Mouse (Mus musculus) MN1 (cell line): Measurements from ENCODE around the gene Bcas3.
"Not testable (repeated sequence)": the region's sequence is repeated elsewhere in the genome, so short reads cannot be mapped to it uniquely, and the experiment has no call there.

Experiments
- DNase-seq: peaks from one replicate; pipeline ENCODE4 v3.0.0-alpha.2; 2016; ENCODE audit warnings: low spot score

Bcas3 gene

DNA sequence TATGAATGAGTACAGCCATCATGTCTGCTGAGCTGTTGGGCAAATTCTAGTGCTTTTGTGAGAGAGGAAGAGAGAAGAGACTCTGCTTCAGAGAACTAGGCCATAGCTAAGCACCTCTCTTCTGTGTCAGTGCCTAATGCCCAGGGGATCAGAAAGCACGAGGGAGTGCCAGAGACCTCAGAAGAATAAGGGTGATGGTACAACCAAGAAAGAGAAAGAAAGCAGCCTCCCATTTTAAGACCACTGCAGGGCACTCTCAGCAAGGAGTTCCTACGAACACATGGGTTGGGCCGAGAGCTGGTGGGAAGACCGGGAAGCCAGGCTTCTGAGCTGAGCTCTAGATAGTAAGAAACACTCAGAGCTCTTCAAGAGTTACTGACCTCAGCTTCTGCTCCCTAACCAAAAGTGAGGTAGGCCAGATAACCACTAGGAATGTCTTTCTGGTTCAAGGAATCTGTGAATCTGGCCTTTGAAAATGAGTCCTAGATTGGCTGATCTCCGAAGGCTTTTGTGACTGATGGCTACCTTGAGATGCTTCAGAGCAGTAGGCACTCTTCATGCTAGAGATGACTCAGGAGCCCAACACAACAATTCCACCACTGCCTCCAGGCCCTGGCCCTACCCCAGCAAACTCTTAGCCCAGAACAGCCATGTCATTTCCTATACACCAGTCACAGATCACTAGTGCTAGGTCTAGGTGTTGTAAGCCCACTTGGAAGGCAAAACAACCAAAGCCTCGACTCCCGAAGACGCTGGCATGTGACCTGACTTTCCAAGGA lies 359.2 kb downstream of the Bcas3 start:
- DNase-seq: no peak

DNA sequence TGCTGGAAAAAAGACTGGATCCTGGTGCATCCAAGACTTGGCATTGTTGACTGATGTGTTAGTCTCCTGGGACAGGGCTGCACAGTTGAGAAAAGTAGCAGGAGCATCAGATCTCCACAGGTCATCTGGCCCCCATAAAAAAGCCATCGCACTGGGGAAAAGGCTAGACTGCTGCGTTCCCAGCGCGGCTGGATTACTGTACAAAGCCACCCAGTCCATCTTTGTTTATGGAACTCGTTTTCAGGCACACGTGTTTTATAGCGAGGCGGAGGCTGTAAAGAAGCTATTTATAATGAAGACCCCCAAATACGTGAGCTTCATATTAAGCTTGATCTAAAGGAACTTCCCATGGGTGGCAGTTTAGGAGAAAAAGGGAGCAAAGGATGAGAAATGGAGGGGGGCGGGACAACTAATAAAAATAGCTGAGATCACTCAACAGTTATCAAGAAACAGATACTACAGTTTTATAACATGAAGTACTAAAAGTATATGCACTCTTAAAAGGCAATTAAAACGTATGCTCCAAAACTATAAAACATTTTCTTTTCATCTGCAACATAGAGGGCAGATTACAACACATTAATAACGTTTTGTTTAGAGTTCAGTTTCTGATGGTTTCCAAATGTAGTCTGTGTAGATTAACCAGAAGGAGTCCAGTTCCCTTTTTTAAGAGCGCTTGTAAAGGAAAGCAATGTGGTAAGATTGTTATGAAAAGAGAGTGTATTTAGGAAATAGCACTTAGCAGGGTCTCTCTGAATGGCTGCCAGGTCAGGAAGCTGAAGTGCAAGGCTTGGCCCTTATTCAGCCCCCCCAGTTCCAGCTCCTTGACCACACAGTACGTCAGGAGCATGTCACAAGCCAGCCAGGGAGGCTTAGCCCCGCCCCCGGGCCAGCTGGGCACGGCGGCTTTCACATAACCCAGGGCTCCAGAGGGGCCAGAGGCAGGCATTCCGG lies 360.2 kb downstream of the Bcas3 start:
- DNase-seq: peak; percentile 31

DNA sequence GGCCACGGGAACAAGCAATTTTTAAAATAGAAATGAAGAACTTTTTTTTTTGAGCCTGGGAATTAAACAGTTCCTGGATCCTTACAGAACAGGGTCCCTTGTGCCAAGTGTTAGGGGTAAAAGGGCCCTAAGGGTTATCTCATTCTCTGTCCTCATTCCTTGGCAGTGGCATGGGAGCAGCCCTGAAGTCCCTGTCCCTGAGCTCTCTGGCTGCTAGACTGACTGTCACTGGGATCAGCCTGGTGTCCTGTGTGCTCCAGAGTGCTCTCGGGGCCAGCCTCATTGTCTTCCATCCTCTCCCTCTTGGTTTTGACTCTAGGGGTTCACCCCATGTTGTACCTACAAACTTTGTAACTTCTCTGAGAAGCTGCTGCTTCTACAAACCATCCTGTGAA lies 360.8 kb downstream of the Bcas3 start:
- no peak for DNase-seq

DNA sequence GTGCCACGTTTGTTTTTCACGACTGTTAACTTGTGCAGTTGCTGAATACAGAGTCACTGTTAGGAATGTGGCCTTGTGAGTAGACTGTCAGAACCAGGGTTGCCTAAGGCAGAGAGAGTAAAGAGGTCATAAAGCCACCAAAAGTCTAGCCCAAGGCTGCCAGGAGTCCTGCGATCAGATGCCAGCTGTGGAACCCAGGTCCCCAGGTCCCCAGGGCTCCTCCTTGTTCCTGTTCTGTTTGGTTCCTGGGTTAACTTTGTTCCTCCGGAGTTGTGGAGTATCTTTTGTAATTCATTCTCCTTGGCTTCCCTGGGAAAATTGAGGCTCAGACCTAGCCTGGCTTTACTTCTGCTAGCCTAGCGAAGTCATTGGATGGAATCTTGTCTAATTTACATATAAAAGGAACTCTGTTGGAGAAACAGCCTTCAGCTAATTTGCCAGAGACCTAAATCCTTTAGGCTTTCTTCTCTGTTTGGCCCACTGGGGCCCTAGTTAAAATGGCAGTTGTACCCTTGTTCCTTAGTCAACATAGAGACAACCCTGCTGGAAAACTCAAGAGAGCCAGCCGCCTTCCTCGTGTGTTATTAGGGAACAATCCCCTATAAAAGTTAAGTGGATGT lies 361.5 kb downstream of the Bcas3 start:
- DNase-seq: no peak

DNA sequence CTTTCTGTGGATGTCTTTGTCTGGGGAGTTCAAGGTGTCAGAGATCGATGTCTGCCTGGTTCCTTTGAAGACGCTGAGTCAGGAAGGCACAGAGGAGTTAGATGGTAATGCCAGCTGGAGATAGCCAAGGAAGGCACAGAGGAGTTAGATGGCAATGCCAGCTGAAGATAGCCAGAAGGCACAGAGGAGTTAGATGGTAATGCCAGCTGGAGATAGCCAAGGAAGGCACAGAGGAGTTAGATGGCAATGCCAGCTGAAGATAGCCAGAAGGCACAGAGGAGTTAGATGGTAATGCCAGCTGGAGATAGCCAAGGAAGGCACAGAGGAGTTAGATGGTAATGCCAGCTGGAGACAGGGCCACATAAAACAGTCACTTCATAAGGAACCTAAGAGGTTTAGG lies 363.8 kb downstream of the Bcas3 start:
- DNase-seq: not testable (repeated sequence)

DNA sequence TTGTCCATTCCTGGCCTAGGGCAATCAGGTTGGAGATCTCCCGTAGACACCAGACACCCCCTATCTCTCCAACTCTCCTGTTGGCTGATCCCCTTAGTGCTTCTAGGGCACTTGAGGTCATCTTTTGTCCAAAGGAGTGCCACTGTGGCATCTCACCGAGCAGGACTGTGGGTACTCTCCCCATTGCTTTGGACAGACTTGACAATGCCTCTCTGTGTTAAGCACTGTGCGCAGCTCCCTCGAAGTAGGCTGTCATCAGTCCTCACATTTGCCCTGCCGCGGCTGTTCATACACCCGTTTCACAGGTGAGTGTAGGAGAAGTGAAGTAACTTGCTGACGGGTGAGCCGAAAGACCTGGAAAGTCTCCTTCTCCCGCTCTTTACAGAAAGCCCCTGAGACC lies 366.1 kb downstream of the Bcas3 start:
- DNase-seq: no peak

DNA sequence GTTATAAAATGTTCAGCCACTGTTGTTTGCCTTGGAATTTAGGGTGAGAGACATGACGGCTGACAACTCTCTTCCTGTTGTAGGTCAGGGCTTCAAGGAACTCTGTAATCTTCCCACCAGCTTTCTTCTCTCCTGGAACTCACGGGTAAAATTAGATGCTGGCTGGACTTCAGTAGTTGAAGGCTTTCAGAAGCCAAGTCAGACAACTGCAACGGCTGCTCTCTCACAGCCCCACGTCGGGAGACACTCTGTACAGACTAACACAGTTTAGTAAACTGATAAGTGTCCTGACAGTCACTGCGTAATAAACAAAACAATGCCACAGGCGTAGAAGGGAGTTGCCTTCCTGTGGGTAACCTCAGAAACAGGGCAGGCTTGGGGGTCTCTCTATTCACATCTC lies 366.8 kb downstream of the Bcas3 start:
- DNase-seq: peak; percentile 15

DNA sequence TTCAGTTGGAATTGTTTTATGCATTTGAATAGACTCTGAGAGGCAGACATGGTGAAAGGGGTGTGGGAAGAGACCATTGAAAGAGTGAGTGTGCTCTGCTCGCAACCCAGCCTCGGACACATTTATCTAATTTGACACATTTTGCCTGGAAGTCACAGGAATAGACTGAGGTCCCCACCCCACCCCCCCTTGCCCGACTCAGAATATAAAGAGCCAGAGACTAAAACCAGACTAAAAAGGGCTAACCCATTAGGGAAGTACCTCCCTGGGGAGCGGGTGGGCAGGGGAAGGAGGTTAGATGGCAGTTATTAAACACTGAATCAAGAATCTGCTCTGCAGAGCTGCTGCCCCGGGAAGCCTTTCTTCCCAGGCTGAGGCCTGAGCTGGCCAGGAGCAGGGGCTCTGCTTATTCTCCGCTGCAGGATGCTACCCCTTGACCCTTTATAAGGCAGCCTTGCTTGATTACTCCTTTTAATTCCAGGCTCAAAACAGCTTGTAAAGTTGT lies 367.4 kb downstream of the Bcas3 start:
- DNase-seq: peak; percentile 78

DNA sequence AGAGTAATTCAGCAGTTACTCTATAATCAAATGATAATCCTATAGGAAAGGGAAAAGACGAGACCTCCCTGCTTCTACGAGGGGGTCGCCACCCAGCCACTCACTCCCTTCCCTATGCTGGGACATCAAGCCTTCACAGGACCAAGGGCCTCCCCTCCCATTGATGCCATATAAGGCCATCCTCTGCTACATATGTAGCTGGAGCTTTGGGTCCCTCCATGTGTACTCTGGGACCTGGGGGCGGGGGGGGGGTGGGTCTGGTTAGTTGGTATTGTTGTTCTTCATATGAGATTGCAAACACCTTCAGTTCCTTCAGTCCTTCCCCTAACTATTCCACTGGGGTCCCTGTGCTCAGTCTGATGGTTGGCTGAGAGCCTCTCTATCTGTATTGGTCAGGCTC lies 369.0 kb downstream of the Bcas3 start:
- no peak for DNase-seq

DNA sequence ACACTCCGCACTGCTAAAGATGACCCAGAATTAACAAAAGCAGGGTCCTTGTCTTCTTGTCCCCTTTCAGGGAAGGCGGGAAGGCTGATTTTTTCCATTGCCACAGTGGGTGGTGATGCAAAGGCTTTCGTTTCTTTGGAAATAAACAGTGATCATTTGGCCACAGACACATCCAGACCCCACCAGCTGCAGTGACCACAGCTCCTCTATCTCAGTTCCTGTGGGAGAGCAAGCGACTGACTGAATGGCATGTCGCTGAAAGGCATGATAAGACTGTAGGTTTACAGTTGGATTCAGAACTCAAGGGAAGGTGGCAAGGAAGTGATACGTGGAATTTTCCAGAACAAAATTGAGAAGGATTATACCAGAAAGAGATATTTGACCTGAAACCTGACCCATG lies 371.2 kb downstream of the Bcas3 start:
- DNase-seq: no peak

DNA sequence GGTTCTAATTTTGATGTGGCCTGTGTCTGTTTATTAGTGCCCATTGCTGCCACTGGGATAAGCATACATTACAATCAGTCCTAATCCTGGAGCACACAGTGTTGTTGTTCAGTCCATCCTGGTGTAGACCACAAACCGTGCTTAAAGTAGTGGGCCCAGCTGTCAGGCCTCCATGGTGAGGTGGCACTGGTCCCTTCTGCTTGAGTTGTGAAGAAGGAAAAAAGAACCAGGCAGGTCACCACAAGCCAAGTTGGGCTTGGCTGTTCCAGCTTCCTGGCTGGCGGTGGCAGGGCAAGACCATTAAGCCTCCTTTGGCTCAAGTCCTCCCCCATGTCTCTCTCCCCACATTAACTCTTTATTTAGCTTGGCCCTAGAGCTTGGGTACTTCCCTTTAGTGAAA lies 376.8 kb downstream of the Bcas3 start:
- DNase-seq: no peak

DNA sequence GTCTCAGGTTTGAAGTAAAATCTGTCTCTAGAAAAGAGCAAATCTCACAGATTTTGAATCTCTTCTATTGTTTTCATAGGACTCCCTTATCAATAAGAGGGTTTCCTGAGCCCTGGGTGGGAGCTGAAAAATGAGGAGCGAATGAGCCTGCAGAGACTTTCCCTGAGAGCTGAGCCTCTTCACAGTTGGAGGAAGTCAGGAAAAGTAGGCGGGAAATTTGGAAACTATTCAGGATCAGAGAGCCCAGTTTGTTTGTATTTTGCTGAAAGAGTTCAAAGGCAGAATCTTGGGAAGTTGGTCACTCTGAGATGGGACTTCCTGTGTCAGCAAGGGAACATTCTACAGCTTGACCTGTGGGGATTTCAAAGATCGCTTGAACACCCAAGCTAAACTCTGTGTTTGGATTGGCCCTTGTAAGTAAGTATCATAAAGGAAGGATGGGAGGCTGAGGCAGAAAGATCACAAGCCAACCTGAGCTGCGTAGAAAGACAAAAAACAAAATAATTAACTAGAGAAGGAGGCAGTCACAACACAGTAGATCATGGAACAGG lies 379.6 kb downstream of the Bcas3 start:
- DNase-seq: no peak

DNA sequence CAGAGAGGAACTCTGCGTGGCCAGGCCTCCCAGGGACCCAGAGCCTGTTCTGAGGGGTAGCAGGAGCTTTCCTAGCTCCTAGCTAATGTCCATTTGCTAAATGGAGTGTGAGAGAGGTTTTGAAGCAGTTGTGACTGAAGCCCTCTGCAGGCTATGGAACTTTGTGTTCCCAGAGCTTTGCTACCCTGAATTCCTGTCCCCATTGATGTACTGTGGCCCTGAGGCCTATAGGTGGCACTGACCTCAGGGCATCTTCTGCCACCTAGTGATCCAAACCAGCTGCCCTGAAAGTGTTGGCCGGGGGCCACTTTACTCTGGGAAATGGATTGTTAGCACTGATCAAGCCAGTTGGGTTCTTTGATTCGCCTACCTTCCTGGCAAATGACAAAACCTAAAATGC lies 380.6 kb downstream of the Bcas3 start:
- peak; percentile 41 for DNase-seq

DNA sequence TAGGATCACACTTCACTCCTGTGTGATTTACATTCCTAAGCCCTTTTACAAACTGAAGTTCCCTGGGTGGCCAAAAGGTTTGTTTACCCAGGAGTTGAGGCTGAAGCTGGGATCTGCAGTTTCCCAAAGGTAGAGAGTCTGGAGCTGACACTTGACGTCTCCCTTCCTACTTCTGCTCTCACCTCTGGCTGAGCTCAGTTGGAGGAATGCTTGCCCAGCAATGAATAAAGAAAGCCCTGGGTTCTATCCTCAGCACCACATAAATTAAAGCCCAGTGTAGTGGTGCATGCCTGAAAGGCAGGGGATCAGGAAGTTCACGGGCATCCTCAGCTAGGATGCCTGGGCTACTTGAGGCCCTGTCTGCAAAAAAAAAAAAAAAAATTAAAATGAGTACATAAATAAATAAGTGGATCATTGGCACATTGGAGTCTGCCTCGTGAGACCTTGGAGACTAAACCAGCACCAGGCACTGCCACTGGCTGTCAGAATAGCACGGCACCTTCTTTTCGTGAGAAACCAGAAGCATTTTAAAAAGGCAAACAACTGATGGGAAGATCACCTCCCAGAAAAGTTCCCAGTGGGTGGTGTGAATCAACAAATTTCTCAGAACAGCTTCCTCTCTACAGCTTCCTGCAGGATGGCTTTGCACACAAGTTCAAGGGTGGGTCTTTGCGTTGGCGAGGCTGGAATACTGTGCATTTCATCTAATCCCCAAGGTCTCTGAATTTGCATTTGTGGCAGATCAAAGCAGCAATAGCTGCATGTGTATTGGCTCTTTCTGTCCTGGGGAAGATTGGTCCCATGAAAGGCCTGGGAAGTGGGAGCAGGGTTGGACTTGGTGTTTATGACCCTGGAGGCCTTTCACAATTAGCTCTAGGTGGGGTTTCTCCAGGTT lies 381.6 kb downstream of the Bcas3 start:
- no peak for DNase-seq

DNA sequence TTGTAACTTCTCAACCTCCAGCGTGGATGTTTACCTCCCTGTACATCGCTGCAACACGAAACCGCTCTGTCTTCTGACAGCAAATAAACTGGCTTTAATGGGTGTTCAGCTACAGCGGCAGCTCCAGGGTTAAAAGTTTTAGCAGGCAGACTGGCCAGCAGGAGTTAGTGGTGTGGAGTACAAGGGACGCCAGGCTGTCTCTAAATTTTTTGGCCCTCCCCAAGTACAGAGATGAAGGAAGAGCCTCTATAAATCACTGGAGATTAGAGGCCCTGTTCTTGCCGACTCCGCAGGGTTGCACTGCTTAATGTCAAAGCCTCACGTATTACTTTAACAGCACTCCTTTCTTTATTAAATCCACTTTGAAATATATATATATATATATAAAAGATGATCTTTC lies 384.3 kb downstream of the Bcas3 start:
- DNase-seq: peak; percentile 26

DNA sequence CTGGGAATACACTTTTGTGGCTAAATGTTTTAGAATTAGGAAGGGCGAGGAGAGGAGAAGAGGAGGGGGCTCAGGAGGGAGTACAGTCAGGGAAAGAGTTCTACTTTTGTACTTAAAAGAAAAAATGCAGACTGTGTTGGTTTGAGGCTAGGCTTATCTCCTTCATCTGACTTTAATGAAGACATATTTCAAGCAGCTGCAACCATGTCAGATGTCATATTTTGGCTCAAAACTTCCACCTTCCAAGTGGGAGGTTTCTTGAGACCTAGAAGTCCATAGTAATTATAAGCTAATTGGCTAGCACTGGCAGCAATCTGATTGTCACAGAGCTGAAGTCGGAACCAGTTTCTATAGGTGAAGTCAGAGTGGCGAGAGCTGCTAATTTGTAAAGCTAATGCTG lies 384.9 kb downstream of the Bcas3 start:
- DNase-seq: peak; percentile 30

DNA sequence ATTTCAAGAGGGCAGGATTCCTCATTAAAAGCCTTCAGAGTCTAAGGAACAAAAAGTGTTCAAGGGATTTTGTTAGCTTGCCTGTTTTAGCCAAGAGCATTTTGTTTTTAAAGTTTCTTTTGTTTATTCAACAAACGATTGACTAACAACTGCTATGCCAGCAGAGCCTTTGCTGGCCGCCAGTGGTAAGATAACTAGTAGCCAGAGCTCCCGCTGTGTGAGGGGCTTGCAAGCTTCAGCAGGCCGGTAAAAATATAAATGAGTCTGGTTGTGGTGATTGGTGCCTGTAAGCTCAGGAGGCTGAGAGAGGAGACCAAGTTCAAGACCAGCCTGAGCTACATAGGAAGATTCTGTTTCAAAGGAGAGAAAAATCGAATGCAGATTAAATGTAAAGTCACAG lies 385.6 kb downstream of the Bcas3 start:
- DNase-seq: no peak

DNA sequence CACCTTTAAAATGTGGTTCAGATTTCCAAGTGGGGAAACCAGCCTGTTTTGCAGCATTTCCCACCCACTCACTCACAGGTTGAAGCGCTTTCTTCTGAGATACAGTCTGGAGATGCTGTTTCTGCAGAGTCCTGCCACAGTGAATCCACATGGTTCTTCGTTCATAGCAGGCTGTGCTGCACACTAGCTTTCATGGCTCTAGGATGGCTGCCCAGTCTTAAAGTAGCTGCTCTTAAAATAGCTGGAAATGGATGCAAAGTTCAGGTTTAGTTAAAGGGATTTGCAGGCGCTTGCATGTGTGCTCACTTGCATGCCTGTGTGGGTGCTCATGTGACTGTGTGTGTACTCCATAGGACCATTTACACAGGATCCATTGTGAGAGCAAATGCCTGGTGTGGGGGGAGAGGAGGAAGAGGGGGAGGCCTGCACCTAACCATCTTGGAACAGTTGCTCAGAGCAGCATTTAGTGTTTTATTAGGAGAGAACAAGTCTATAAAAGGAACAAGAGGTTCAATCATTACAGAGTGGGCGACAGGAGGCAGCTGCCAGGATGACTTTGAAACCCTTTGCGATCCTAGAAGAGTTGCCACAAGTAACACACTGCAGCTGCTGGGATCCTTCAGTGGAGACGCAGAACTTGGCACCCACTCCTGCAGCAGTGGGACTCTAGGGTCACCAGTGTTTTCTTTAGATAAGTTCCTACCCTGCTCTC lies 386.5 kb downstream of the Bcas3 start:
- no peak for DNase-seq

DNA sequence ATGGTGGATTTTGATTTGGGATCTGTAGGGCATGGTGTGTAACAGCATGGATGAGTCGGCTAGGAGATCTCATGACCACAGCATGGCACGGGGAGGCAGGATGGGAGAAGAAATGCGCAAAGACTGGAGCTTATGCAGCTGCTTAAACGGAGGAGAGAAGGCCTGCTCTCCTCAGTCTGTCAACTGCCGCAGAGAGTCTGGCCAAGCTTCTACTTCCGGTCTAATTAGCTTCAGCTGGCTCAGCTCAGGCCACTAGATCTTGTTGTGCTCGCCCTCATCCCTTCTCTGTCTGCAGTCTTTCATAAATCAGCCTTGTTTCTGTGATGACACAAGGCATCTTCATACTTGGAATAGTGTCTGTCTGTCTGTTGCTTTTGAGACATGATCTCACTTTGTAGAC lies 393.4 kb downstream of the Bcas3 start:
- DNase-seq: no peak

DNA sequence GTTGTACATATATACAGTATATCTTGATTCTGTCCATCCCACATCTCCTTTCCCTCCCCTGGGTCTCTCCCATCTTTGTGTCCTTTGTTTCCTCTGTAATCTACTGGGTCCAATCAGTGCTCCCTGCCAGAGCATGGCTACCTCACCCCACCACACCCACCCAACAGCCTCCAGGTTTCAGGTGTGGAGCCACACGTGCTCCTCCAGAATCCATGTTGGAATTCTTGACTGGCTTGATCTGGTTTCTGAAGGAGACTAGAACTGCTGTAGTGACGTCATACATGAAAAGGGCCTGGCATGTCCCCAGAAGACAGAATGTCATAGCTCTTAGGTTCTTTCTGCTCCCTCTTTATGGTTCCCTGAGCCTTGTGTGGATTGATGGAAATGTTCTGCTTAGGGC lies 395.9 kb downstream of the Bcas3 start:
- no peak for DNase-seq

DNA sequence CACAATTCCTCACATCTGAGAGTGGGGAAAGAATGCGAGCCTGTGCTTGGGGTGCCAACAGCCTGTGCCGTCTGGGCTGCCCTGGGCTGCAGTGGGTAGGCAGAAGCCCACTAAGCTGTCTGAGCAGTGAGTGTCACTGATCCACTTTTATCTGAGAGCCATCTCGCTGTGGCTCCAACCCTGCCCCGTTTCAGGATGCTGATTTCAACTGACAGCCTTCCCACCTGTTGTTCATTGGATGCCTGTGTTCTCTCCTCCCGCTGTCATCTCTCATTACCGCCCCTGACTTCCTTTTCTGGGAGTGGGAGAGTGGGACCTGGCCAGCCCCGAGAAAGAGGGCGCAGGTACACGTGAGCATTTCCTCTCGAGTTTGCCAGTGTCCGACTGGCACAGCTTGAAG lies 398.2 kb downstream of the Bcas3 start:
- DNase-seq: no peak
